Mouse (Mus musculus): ENCODE measurements around the gene Chrna4.

Chrna4 gene

GRCm38 (mm10) chr2:181038644-181039355 is 4.5 kb downstream of the Chrna4 start:
- ATAC-seq (ENCODE audit: low TSS enrichment): peak; percentile 31; the same call in 1 of the 2 replicates

DNA sequence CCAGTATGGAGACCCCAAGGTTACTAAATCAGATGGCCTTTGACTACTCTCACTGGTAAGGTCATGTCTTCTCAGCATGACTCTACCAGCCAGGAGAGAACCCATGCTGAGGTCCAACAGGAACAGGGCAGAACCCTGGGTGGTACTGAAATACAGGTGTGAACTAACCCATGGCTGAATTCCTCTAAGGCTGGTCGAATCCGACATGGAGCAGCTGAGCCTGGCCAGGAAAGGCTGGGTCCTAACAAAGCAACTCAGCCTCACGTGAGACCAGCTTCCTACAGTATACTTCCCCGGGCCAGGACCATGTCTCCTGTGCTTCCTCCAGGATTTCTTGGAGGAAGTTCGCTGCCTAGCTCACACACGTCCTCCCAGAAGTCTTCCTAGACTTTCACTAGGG is 6.8 kb downstream of the Chrna4 start:
- no peak for ATAC-seq (ENCODE audit: low TSS enrichment)

DNA sequence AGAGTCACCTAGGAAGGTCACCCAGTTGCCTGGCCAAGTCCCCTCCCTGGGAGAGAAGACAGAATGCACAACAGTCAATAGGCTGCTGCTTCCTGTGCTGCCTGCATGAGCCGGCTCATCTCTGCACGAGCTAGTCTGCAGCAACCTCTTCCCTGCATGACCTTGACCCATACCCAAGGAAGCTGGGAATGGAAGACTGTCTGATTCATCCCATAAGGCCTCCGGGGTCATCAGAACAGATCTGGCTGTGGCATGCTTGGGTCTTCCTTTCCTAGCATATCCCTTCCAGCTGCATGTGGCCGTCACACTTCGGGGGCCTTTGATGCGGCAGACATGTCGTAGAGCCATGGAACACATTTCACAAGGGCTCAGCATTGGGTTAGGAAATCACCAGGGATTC is 8.2 kb downstream of the Chrna4 start:
- no peak for ATAC-seq (ENCODE audit: low TSS enrichment)

DNA sequence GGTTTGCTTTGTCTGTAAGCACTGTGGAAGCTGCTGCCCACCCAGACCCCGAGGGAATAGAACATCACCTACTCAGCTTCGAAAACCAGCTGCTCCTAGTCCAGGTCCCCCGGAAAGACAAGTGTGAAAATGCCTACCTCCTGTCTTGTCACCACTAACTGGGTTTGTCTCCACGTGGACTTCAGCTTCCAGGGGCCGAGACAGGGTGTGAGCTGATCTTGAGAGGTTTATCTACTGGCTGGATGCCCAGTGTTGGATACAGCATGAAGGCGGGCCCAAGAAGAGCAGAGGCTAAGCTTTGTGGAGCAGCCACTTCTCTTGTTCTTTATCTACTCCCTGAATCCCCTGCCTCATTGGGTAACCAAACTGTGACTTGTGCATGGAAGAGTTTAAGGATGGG is 10.0 kb downstream of the Chrna4 start:
- no peak for ATAC-seq (ENCODE audit: low TSS enrichment)

DNA sequence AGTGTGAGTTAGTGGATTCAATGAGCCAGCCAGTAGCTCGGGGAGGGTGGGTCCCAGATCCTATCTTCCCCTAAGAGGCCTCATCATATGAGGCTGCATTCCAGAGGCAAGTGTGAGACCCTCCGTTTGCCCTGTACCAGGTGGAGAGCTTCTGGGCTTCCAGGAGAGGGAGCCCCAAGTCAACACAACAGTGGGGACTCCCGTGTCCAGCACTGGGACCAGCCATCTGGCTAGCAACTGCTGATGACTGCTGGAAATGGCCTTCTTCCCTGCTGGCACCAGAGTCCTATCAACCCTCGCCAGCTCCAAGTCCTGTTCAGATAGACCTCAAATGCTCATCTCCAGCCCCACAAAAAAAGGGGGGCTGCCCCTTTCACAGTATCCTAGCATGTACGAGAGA is 10.9 kb downstream of the Chrna4 start:
- peak; percentile 16; the same call in 1 of the 2 replicates for ATAC-seq (ENCODE audit: low TSS enrichment)

GRCm38 (mm10) chr2:181031406-181031934 is 11.9 kb downstream of the Chrna4 start:
- ATAC-seq (ENCODE audit: low TSS enrichment): peak; percentile 60

- ATAC-seq (ENCODE audit: low TSS enrichment): no peak
Measured at GRCm38 (mm10) chr2:181008339-181008738, 35.0 kb downstream of the Chrna4 start.

GRCm38 (mm10) chr2:181007054-181007453 is 36.3 kb downstream of the Chrna4 start:
- ATAC-seq (ENCODE audit: low TSS enrichment): no peak

DNA sequence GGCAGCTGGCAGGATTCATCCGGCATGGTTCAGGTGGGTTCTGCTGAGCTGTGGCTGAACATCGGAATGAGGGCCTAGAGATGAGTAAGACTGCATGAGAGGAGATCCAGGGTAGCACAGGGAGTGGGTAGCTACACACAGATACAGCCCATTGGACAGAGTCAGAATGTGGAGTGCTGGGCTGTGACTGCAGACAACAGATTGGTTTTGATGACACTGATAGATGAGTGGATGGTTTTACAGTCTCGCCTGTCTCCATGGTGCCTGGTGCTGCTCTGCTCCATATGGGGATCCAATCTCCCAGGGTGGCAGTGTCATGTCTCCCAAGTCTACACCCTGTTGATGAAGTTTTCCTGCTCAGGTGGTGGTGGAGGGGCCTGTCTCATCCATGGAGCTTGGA is 46.4 kb downstream of the Chrna4 start:
- ATAC-seq (ENCODE audit: low TSS enrichment): peak; percentile 27; the same call in 1 of the 2 replicates

GRCm38 (mm10) chr2:180996436-180996835 is 46.9 kb downstream of the Chrna4 start:
- ATAC-seq (ENCODE audit: low TSS enrichment): peak; percentile 72

DNA sequence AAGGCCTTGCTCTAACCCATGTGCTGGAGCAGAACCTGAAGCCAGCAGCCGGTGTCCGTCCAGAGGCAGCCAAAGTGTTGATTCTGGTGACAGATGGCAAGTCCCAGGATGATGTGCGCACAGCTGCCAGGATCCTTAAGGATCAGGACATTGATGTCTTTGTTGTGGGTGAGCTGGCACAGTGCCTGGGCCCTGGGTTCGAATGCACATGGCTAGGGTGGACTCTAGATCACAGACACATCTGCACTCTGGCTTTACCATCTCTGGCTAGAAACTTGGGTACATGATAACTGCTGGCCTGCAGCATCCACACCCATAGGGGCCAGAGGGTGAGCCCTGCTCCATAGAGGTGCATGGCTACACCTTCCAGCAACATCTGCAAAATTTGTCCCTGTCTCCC is 47.9 kb downstream of the Chrna4 start:
- ATAC-seq (ENCODE audit: low TSS enrichment): no peak

GRCm38 (mm10) chr2:180994360-180994759 is 49.0 kb downstream of the Chrna4 start:
- no peak for ATAC-seq (ENCODE audit: low TSS enrichment)

DNA sequence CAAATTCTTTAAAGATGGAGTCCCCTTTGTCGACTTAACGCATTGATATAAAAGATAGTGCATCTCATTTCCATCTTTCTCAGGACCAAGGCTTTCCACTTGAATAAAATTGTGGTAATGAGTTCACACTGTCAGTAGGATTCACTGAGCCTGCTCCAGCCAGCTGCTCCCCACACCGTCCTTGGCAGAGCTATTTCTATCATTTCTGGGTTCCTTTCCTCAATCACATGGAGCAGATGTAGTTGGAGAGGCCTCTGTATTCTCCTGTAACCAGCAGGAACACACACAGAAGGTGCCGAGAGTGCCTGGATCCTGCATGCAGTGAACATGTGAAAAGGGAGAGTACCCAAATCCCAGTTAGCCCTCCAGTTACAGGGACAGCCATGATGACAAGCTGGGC is 53.0 kb downstream of the Chrna4 start:
- peak; percentile 51; the same call in 1 of the 2 replicates for ATAC-seq (ENCODE audit: low TSS enrichment)

DNA sequence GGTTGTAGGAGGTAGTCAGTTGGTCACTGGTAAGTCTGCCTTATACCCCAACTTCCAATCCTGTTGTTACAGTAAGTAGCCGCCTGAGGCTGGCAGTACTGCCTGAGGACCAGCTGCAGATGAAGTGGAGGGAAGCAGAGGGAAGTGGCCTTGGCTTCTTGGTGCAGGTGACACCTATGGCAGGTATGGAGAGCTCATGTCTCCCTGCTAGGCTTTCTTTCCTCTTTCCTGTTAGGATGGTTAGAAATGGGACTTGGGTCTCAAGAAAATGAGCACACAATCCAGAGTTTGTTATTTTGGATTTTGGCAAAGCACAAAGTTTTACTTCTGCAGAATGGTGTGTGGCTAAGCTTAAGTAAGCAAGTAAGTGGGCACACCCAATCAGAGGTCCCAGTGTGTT is 54.4 kb downstream of the Chrna4 start:
- ATAC-seq (ENCODE audit: low TSS enrichment): no peak

DNA sequence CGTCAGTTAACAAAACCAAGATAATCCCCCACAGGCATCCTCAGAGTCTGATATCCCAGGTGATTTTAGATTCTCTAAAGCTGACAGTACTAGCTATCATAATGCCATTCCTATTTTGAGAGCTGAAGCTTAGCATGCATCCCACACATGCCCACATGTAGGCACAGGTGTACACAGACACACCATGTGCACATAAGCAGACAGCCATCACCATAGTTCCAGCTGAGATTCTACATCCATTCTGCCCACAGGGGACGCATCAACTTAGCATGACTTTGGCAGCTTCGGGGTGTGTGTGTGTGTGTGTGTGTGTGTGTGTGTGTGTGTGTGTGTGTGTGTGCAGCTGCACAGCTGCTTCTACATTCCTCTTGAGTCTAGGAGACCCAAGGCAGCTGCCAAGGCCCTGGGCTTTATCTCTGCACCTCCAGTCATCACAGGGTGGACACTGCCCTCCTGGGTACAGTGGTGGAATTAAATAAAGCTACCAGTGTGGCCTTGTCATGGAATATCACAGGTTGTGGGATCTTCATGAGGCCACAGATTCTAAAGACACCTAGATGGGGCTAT is 54.9 kb downstream of the Chrna4 start:
- peak; percentile 39; the same call in 1 of the 2 replicates for ATAC-seq (ENCODE audit: low TSS enrichment)

- ATAC-seq (ENCODE audit: low TSS enrichment): no peak
Measured at GRCm38 (mm10) chr2:180987432-180988030, 55.8 kb downstream of the Chrna4 start.

DNA sequence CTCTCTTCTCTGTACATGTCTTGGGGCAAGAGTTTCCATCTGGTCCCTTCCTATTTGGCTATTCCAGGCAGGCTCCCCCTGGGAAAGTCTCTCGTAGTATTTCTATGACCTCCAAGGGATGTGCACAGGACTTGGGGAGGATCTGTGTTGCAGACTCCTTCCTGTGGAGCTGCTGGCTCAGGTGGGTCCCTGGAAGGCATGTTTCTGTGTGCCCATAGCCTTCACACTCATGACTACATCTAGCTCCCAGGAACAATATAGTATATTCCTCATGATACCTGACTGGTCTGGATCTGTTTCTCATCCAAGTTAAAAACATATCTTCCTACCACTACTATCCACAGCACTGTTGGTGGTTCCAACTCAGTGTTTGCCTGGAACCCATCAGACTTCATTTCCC is 56.3 kb downstream of the Chrna4 start:
- no peak for ATAC-seq (ENCODE audit: low TSS enrichment)

GRCm38 (mm10) chr2:180986449-180986848 is 56.9 kb downstream of the Chrna4 start, which contains the start of gene Col20a1:
Col20a1 (plus strand) TSS chr2:180986535.
- no peak for ATAC-seq (ENCODE audit: low TSS enrichment)

GRCm38 (mm10) chr2:180985635-180986034 is 57.7 kb downstream of the Chrna4 start:
- no peak for ATAC-seq (ENCODE audit: low TSS enrichment)

- ATAC-seq (ENCODE audit: low TSS enrichment): no peak
Measured at GRCm38 (mm10) chr2:180981133-180981532, 62.2 kb downstream of the Chrna4 start.
